Mouse (Mus musculus) E14TG2a.4 (cell line): ENCODE data around the gene Rhbg.

Source experiments
- CTCF ChIP-seq: conservative IDR thresholded peaks from 2 replicates; pipeline ENCODE4 v1.5.1; 2014; ENCODE audit warnings: low read length
- NANOG ChIP-seq: IDR thresholded peaks from 2 replicates; pipeline ENCODE4 v1.6.1; 2014; ENCODE audit warnings: borderline replicate concordance, low read length, mixed read lengths
- POU5F1 ChIP-seq: IDR thresholded peaks from 2 replicates; pipeline ENCODE4 v1.6.1; 2014; ENCODE audit warnings: low read length, borderline replicate concordance

DNA sequence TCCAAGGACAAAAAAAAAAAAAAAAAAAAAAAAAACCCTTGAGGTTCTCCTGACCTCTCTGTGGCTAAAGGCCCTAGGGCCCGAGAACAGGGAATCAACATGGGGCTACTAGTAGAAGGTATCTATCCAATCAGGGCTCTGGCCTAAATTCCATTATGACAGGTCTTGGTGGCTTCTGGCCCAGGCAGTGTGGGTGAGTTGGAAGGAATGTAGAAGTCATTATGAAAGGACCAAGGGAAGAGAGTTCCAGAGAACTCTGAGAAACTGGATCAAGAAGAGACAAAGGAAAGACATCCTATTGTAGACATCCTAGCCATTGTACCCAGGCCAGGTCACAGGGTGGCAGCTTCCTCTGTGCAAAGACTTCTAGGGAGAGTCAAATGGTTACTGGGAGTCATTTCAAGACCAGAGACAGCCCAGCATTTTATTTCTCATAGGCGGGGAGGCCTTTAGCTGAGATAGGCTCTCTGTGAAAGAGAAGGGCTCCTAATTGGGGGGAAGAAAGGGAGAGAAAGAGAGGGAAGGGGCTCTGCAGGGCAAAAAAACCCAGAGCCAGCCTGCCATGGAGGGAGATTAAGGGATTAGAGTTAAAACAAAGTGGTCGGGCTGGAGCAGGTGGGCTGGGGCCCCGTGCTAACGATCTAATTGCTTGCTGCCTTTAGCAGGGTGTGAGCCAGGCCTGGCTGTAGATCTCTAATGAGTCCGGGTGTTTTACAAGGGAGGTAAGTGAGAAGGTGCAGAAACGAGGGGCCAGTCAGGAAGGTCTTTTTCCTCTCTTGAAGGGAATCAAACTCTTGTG lies 21.5 kb downstream of the Rhbg start:
- TF ChIP-seq CTCF = no peak
- TF ChIP-seq POU5F1 = no peak
- no peak for TF ChIP-seq NANOG
